Mouse (Mus musculus) stomach, postnatal 0 days (tissue): Measurements from ENCODE around the gene Srebf2. TPM values are rescaled to one million over a fixed set of nuclear protein-coding genes. Genes with fewer than 3 reads are reported as not detected.

ENCODE experiments used
- ATAC-seq: fragments of 200-750 bp; cut with Nextera tagmentation; 2 replicates; pipeline ENCODE4 v1.8.0; 2017; ENCODE audit not compliant: low FRiP score, low TSS enrichment
- DNase-seq: peaks from one replicate; pipeline ENCODE4 v3.0.0-alpha.2; 2016; ENCODE audit warnings: low spot score
- H3K27ac ChIP-seq: fragments of 300-500 bp; sonication (generic); replicated peaks from 2 replicates; pipeline ENCODE4 v1.5.1; 2014; ENCODE audit warnings: mild to moderate bottlenecking, control low read depth
- H3K27me3 ChIP-seq: fragments of 300-500 bp; sonication (generic); 2 replicates; pipeline ENCODE4 v1.6.1; 2014; ENCODE audit warnings: low read length; ENCODE audit not compliant: control insufficient read depth, insufficient read depth
- H3K36me3 ChIP-seq: fragments of 300-500 bp; sonication (generic); 2 replicates; pipeline ENCODE4 v1.6.1; 2014; ENCODE audit warnings: low read length, mixed read lengths; ENCODE audit not compliant: control insufficient read depth, insufficient read depth
- H3K4me1 ChIP-seq: fragments of 300-500 bp; sonication (generic); replicated peaks from 2 replicates; pipeline ENCODE4 v1.6.1; 2014; ENCODE audit warnings: antibody characterized with exemption; ENCODE audit not compliant: control insufficient read depth, insufficient read depth
- H3K4me2 ChIP-seq: fragments of 300-500 bp; sonication (generic); replicated peaks from 2 replicates; pipeline ENCODE4 v1.6.1; 2014; ENCODE audit warnings: low read depth, mild to moderate bottlenecking, control low read depth, moderate library complexity
- H3K4me3 ChIP-seq: fragments of 300-500 bp; sonication (generic); 2 replicates; pipeline ENCODE4 v1.5.1; 2014; ENCODE audit warnings: low read depth, low read length, control low read depth
- H3K9ac ChIP-seq: fragments of 300-500 bp; sonication (generic); 2 replicates; pipeline ENCODE4 v1.6.1; 2014; ENCODE audit warnings: mild to moderate bottlenecking, low read length, control low read depth, mixed read lengths
- H3K9me3 ChIP-seq: fragments of 300-500 bp; sonication (generic); 2 replicates; pipeline ENCODE4 v1.6.1; 2016; ENCODE audit warnings: low read length; ENCODE audit not compliant: control insufficient read depth
- CTCF ChIP-seq: IDR thresholded peaks from 2 replicates; pipeline ENCODE4 v1.5.1; 2016; ENCODE audit warnings: antibody characterized with exemption, low read depth, mild to moderate bottlenecking, moderate library complexity
- EP300 ChIP-seq: optimal IDR thresholded peaks from 2 replicates; pipeline ENCODE3; 2016; ENCODE audit warnings: antibody characterized with exemption
- WGBS: fragments of 180-500 bp; shearing (Covaris S2); extraction: QIAGEN DNeasy Blood & Tissue Kit; methylation state at CpG from one replicate; pipeline ENCODE4 v1.1.7; 2014; 5-methylcytosine and 5-hydroxymethylcytosine counted together
- polyA plus RNA-seq: library from polyadenylated mRNA; unstranded; fragments of >200 nt; fragmentation: Nextera tagmentation; extraction: Ambion mirVana; gene quantifications from 2 replicates; pipeline ENCODE4 v1.2.1, GENCODE M21; 2015

Gene Srebf2
- polyA plus RNA-seq, 1 experiment from 2014 or later, result 127 TPM

GRCm38 (mm10) chr15:82209295-82210050 is 62.5 kb downstream of the Srebf2 start:
- Histone ChIP-seq H3K36me3 (peaks cover 12% of the 10 kb centered on the region), H3K4me1 (peaks cover 5% of the 10 kb centered on the region; the same call in 1 of the 2 replicates), H3K27ac (no peak overlapping the region), H3K4me3 (no peak overlapping the region), H3K9ac (no peak overlapping the region), H3K4me2 (no peak overlapping the region), H3K27me3 (peaks cover 6% of the 10 kb centered on the region; the same call in 1 of the 2 replicates), H3K9me3 (no peaks in the 10 kb centered on the region)
- DNase-seq (no peak), ATAC-seq (no peak)
- WGBS, result 86% methylated on average over 13 of the region's 13 CpGs
- TF ChIP-seq CTCF (no peak), EP300 (no peak)

GRCm38 (mm10) chr15:82210801-82211200 is 63.8 kb downstream of the Srebf2 start:
- H3K4me2 ChIP-seq, result no peak overlapping the region
- no peak for DNase-seq
- no peaks in the 10 kb centered on the region for H3K9me3 ChIP-seq
- H3K36me3 ChIP-seq, result peaks cover 3% of the 10 kb centered on the region; the same call in 1 of the 2 replicates
- H3K27ac ChIP-seq, result no peak overlapping the region
- no peak overlapping the region for H3K9ac ChIP-seq
- 63% methylated on average over 1 of the region's 1 CpGs for WGBS
- no peak for ATAC-seq
- TF ChIP-seq EP300 (no peak), CTCF (no peak)
- H3K27me3 ChIP-seq, result peaks cover 10% of the 10 kb centered on the region; the same call in 1 of the 2 replicates
- peaks cover 5% of the 10 kb centered on the region; the same call in 1 of the 2 replicates for H3K4me1 ChIP-seq
- H3K4me3 ChIP-seq, result no peak overlapping the region

GRCm38 (mm10) chr15:82211281-82211680 is 64.3 kb downstream of the Srebf2 start:
- Histone ChIP-seq H3K9ac (no peak overlapping the region), H3K27ac (no peak overlapping the region), H3K27me3 (peaks cover 10% of the 10 kb centered on the region; the same call in 1 of the 2 replicates), H3K4me3 (peak overlapping the region; percentile 45), H3K36me3 (no peaks in the 10 kb centered on the region; the same call in 1 of the 2 replicates), H3K9me3 (no peaks in the 10 kb centered on the region), H3K4me2 (peak overlapping the region; percentile 72), H3K4me1 (peaks cover 2% of the 10 kb centered on the region; the same call in 1 of the 2 replicates)
- ATAC-seq, result no peak
- no peak for TF ChIP-seq EP300
- TF ChIP-seq CTCF, result no peak
- no peak for DNase-seq
- WGBS, result 4% methylated on average over 11 of the region's 11 CpGs

- 0 out of 2 replicates have a peak overlapping the region, but pooled peaks have one; percentile 18 for H3K9ac ChIP-seq
- peak; percentile 31 for DNase-seq
- ATAC-seq, result peak; percentile 19; the same call in 1 of the 2 replicates
- H3K36me3 ChIP-seq, result no peaks in the 10 kb centered on the region
- TF ChIP-seq CTCF, result peak; percentile 14; the same call in 1 of the 2 replicates
- no peak for TF ChIP-seq EP300
- WGBS, result under 1% methylated on average over 77 of the region's 112 CpGs
- peak overlapping the region; percentile 72 for H3K4me2 ChIP-seq
- peaks cover 10% of the 10 kb centered on the region; the same call in 1 of the 2 replicates for H3K27me3 ChIP-seq
- H3K9me3 ChIP-seq, result no peaks in the 10 kb centered on the region
- H3K4me3 ChIP-seq, result peak overlapping the region; percentile 45
- H3K27ac ChIP-seq, result no peak overlapping the region
- H3K4me1 ChIP-seq, result no peaks in the 10 kb centered on the region
Observed at GRCm38 (mm10) chr15:82211911-82212751, 65.2 kb downstream of the Srebf2 start.

GRCm38 (mm10) chr15:82212752-82213063 is 65.7 kb downstream of the Srebf2 start, which contains the start of gene Shisa8:
TSS of gene Shisa8 (minus strand) at chr15:82212815.
- no peaks in the 10 kb centered on the region for H3K9me3 ChIP-seq
- 0 out of 2 replicates have a peak within 1 kb of the TSS, but pooled peaks have one; percentile 18 for H3K9ac ChIP-seq
- peak within 1 kb of the TSS; percentile 72 for H3K4me2 ChIP-seq
- peaks cover 10% of the 10 kb centered on the region; the same call in 1 of the 2 replicates for H3K27me3 ChIP-seq
- H3K27ac ChIP-seq, result no peak within 1 kb of the TSS
- peak within 1 kb of the TSS; percentile 45 for H3K4me3 ChIP-seq
- TF ChIP-seq EP300, result no peak
- TF ChIP-seq CTCF, result no peak
- no peaks in the 10 kb centered on the region for H3K36me3 ChIP-seq
- WGBS, result 0% methylated on average over 24 of the region's 34 CpGs
- H3K4me1 ChIP-seq, result no peaks in the 10 kb centered on the region
- ATAC-seq (no peak), DNase-seq (peak; percentile 44)
